Mouse (Mus musculus) kidney, postnatal 0 days (tissue): ENCODE results near the gene Top2a. TPM values are rescaled to one million over a fixed set of nuclear protein-coding genes. Genes with fewer than 3 reads are reported as not detected.

Experiments used
- ATAC-seq: fragments of 200-750 bp; cut with Nextera tagmentation; replicated peaks from 2 replicates; pipeline ENCODE4 v1.8.0; 2017; ENCODE audit warnings: low read depth, moderate number of reproducible peaks, moderate TSS enrichment, moderate library complexity; ENCODE audit not compliant: low FRiP score
- DNase-seq: peaks from one replicate; pipeline ENCODE4 v3.0.0-alpha.2; 2016; ENCODE audit warnings: low spot score
- H3K27ac ChIP-seq: fragments of 300-500 bp; sonication (generic); 2 replicates; pipeline ENCODE4 v1.5.1; 2014; ENCODE audit warnings: mild to moderate bottlenecking
- H3K27me3 ChIP-seq: fragments of 300-500 bp; sonication (generic); 2 replicates; pipeline ENCODE4 v1.6.1; 2014; ENCODE audit warnings: low read length, mixed read lengths; ENCODE audit not compliant: insufficient read depth
- H3K36me3 ChIP-seq: fragments of 300-500 bp; sonication (generic); 2 replicates; pipeline ENCODE4 v1.6.1; 2014; ENCODE audit warnings: low read length, mixed read lengths; ENCODE audit not compliant: insufficient read depth
- H3K4me1 ChIP-seq: fragments of 300-500 bp; sonication (generic); replicated peaks from 2 replicates; pipeline ENCODE4 v1.6.1; 2014; ENCODE audit warnings: antibody characterized with exemption, low read length, mixed read lengths; ENCODE audit not compliant: insufficient read depth
- H3K4me2 ChIP-seq: fragments of 300-500 bp; sonication (generic); 2 replicates; pipeline ENCODE4 v1.6.1; 2014; ENCODE audit warnings: mild to moderate bottlenecking, low read length, moderate library complexity, mixed read lengths
- H3K4me3 ChIP-seq: fragments of 300-500 bp; sonication (generic); replicated peaks from 2 replicates; pipeline ENCODE4 v1.5.1; 2014; ENCODE audit warnings: low read depth, low read length
- H3K9ac ChIP-seq: fragments of 300-500 bp; sonication (generic); 2 replicates; pipeline ENCODE4 v1.6.1; 2014; ENCODE audit warnings: low read depth, low read length
- H3K9me3 ChIP-seq: fragments of 300-500 bp; sonication (generic); replicated peaks from 2 replicates; pipeline ENCODE4 v1.6.1; 2016; ENCODE audit warnings: low read length, inconsistent platforms, mixed read lengths
- CTCF ChIP-seq: IDR thresholded peaks from 2 replicates; pipeline ENCODE4 v1.5.1; 2016; ENCODE audit warnings: antibody characterized with exemption, low read depth, mild to moderate bottlenecking, moderate library complexity
- WGBS: fragments of 180-500 bp; shearing (Covaris S2); extraction: QIAGEN DNeasy Blood & Tissue Kit; methylation state at CpG from one replicate; pipeline ENCODE4 v1.1.7; 2014; 5-methylcytosine and 5-hydroxymethylcytosine counted together
- polyA plus RNA-seq: library from polyadenylated mRNA; unstranded; fragments of >200 nt; fragmentation: Nextera tagmentation; extraction: Ambion mirVana; gene quantifications from 2 replicates; pipeline ENCODE4 v1.2.1, GENCODE M21; 2015

The Top2a gene
- polyA plus RNA-seq, 1 experiment from 2014 or later = 70.5 TPM

DNA sequence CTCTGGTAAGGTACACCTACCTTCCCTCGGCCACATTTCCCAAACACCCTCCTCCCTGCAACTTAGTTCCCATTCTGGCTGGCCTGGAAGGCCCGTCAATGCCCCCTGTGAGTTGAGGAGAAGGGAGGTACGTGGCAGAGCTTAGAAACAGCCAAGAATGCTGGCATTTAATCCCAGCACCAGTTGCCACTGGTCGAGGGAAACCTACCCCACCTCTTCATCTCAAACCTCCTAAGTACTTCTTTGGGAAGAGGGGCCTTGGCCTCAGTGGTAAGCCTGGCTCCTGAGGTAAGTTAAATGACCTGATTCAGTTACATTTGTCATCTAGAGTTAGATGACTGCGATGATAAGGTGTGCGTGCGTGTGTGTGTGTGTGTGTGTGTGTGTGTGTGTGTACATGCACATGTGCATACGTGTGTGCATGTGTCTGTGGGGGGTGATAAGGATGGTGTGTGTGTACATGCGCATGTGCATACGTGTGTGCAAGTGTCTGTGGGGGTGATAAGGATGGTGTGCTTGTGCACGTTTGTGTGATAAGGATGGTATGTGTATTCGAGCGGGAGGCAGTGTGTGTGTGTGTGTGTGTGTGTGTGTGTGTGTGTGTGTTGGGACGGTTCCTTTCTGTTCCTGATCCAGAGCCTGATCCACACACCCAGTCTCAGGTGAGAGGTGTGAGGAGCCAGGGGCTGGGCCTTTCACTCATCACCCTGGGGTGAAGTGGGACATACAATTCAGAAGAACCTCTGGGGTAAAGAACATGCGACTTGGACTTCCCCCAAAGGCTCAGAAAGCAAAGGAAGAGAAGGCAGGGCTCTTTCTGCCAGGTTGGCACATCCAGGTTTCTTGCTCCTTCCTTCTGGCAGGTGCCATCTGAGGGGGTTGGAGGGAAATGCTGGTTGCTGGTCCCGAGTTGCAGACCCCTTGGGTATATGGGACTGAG is 18.1 kb upstream of the Top2a start:
- DNase-seq = no peak
- peaks cover 44% of the 10 kb centered on the region for H3K4me1 ChIP-seq

DNA sequence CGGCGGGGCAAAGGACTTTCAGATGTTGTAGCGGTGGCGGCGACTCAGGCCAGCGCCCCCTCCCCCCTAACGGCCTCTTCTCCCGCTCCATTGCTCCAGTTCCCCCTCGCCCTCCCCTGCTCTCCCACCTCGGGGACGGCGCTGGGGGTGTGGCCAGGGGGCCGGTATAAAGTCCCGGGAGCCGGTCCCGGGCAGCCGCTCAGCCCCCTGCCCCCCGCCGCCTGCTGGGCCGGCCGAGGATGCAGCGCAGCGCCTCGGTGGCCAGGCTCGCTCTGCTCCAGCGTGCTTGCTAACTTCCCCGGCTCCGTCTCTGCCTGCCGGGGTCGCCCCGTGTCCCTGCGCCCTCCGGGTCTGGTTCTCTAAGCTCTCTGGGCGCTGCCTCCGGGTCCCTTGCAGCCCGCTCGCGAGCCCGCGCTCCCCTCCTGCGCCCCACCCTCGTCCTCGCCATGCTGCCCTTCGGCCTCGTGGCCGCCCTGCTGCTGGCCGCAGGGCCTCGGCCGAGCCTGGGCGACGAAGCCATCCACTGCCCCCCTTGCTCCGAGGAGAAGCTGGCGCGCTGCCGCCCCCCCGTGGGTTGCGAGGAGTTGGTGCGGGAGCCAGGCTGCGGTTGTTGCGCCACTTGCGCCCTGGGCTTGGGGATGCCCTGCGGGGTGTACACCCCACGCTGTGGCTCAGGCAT is 17.2 kb upstream of the Top2a start, which contains the start of gene Igfbp4:
Igfbp4 (plus strand) TSS at position 194 of the 679 bp plus-strand sequence.
- ATAC-seq = peak; percentile 74
- peak; percentile 38 for TF ChIP-seq CTCF
- H3K36me3 ChIP-seq = no peaks in the 10 kb centered on the region
- peak within 1 kb of the TSS; percentile 64 for H3K4me3 ChIP-seq
- H3K27ac ChIP-seq = peak within 1 kb of the TSS; percentile 95
- H3K9me3 ChIP-seq = no peaks in the 10 kb centered on the region
- peak within 1 kb of the TSS; percentile 86 for H3K9ac ChIP-seq
- DNase-seq = peak; percentile 91
- H3K27me3 ChIP-seq = no peaks in the 10 kb centered on the region
- H3K4me2 ChIP-seq = peak within 1 kb of the TSS; percentile 82
- under 1% methylated on average over 60 of the region's 63 CpGs for WGBS
- peaks cover 35% of the 10 kb centered on the region for H3K4me1 ChIP-seq

More for the DNA sequence above, 18.1 kb upstream of the Top2a start:
- Histone ChIP-seq H3K4me3 (peak overlapping the region; percentile 64), H3K36me3 (no peaks in the 10 kb centered on the region), H3K27ac (peak overlapping the region; percentile 95), H3K27me3 (no peaks in the 10 kb centered on the region), H3K9ac (peak overlapping the region; percentile 86), H3K9me3 (no peaks in the 10 kb centered on the region), H3K4me2 (peak overlapping the region; percentile 82)
- ATAC-seq = no peak
- WGBS = 22% methylated on average over 16 of the region's 16 CpGs
- no peak for TF ChIP-seq CTCF

DNA sequence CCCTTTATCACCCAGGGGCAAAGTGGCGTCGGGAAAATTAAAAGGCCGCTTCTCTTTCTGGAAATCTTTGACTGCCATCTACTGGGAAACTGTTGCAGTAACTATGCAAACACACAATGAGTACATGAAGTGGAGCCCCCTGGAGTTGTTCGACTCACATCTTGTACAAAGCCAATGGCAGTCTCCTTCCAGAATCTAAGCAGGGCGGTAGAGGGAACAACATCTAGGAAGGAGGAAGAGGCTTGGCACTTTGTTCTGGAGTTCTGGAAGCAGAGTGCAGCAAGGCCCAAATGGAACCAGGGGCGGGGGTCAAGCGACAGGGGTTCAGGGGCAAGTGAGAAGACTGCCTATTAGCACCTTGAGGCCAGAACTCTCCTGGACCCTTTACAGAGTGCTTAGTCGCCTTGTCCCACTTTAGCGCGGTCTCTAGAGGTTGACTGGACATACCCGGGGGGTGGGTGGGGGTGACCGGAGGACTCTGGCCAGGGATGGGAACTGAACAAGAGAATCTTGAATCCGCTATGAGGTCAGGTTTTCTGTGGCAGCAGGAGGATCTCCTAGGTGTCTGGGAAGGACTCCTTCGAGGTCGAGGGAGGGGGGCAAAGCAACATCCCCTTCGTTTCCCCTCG is 16.5 kb upstream of the Top2a start:
- H3K27ac ChIP-seq = peak overlapping the region; percentile 95
- DNase-seq (peak; percentile 88), ATAC-seq (peak; percentile 13)
- H3K9ac ChIP-seq = peak overlapping the region; percentile 86
- no peaks in the 10 kb centered on the region for H3K27me3 ChIP-seq
- H3K9me3 ChIP-seq = no peaks in the 10 kb centered on the region
- peaks cover 28% of the 10 kb centered on the region; the same call in 1 of the 2 replicates for H3K4me1 ChIP-seq
- H3K4me2 ChIP-seq = peak overlapping the region; percentile 82
- peak; percentile 72 for TF ChIP-seq CTCF
- 2% methylated on average over 17 of the region's 17 CpGs for WGBS
- H3K36me3 ChIP-seq = no peaks in the 10 kb centered on the region
- H3K4me3 ChIP-seq = peak overlapping the region; percentile 64

DNA sequence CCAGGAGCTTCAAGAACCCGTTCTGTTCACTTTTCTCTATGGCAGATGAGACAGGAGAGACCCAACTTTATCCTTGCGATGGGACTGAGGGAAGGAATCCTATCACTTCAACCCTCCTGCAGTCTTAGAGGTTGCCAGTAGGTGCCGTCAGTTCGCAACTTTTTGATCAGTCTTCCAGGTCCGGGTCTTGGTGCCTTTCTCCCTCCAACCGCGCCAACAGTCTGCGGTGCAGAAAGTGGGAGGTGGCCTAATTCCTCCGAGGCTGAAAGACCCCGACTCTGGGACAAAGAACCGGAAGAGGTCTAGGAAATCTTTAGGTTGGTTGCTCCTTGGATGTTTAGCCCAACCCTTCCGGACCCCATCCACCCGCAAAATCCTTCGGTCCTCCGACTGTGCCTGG is 15.8 kb upstream of the Top2a start:
- DNase-seq = peak; percentile 97
- Histone ChIP-seq H3K4me2 (peak overlapping the region; percentile 82), H3K36me3 (no peaks in the 10 kb centered on the region), H3K9ac (peak overlapping the region; percentile 86), H3K27me3 (no peaks in the 10 kb centered on the region), H3K4me3 (peak overlapping the region; percentile 64), H3K4me1 (peaks cover 22% of the 10 kb centered on the region; the same call in 1 of the 2 replicates), H3K9me3 (no peaks in the 10 kb centered on the region), H3K27ac (peak overlapping the region; percentile 95)
- WGBS = under 1% methylated on average over 15 of the region's 15 CpGs
- TF ChIP-seq CTCF = peak; percentile 91
- ATAC-seq = peak; percentile 48

DNA sequence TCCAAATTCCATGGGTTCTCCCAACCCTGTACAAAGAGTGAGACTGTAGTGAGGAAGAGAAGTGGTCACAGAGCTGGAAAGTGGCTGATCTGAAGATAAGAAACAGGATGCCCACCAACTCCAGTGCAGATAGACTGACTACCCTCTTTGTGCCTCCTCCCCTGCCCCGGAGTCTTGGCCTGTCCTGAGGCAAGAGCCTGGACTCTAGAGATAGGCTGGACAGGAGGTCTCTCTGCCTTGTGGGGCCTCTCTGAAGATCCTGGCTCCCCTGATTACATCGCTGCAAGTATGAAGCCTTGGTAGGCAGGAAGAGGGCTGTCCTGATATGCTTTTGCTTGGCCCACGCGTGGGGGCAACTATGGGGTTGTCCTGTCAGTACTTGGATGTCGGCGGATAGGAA is 12.3 kb upstream of the Top2a start:
- no peak for TF ChIP-seq CTCF
- Histone ChIP-seq H3K36me3 (no peaks in the 10 kb centered on the region), H3K4me1 (no peaks in the 10 kb centered on the region), H3K27me3 (no peaks in the 10 kb centered on the region), H3K4me3 (no peak overlapping the region), H3K4me2 (no peak overlapping the region), H3K9me3 (no peaks in the 10 kb centered on the region), H3K27ac (no peak overlapping the region), H3K9ac (no peak overlapping the region)
- DNase-seq (no peak), ATAC-seq (no peak)
- 72% methylated on average over 6 of the region's 6 CpGs for WGBS

DNA sequence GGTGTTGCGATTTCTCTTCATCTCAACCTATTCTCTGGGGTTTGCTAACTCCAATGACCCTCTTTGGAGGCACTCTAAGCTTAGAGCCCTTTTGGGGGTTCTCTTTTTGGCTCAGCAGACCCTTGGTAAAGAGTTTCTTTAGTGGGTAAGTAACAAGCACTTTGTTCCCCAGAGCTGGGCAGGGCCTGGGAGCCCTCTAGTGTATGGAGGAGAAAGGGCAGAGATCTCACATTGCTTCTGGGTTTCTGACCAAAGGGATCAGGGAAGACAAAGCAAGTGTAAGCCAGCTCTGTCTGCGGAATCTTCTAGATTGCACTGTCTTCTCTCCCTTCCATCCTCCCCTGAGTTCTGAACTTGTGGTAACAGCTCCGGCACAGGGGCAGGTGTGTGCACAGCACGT is 11.4 kb upstream of the Top2a start:
- no peak for ATAC-seq
- peak; percentile 54 for DNase-seq

More for the DNA sequence above, 11.4 kb upstream of the Top2a start:
- Histone ChIP-seq H3K4me1 (no peaks in the 10 kb centered on the region), H3K4me2 (no peak overlapping the region), H3K27me3 (no peaks in the 10 kb centered on the region), H3K9me3 (no peaks in the 10 kb centered on the region), H3K36me3 (no peaks in the 10 kb centered on the region), H3K9ac (no peak overlapping the region), H3K4me3 (no peak overlapping the region), H3K27ac (no peak overlapping the region)
- WGBS = 66% methylated on average over 4 of the region's 4 CpGs
- TF ChIP-seq CTCF = peak; percentile 62
